Mouse (Mus musculus) intestine, postnatal 0 days (tissue): ENCODE data around the gene Col23a1. TPM values are rescaled to one million over a fixed set of nuclear protein-coding genes. Genes with fewer than 3 reads are reported as not detected.

Experiments used
- ATAC-seq: fragments of 200-750 bp; cut with Nextera tagmentation; 2 replicates; pipeline ENCODE4 v1.8.0; 2017; ENCODE audit warnings: mild to moderate bottlenecking, moderate TSS enrichment, moderate library complexity
- H3K27ac ChIP-seq: fragments of 300-500 bp; sonication (generic); 2 replicates; pipeline ENCODE4 v1.5.1; 2014; ENCODE audit warnings: mild to moderate bottlenecking, low read depth, low read length, moderate library complexity
- H3K27me3 ChIP-seq: fragments of 300-500 bp; sonication (generic); replicated peaks from 2 replicates; pipeline ENCODE4 v1.6.1; 2014; ENCODE audit warnings: low read length, mixed read lengths; ENCODE audit not compliant: control insufficient read depth, insufficient read depth
- H3K36me3 ChIP-seq: fragments of 300-500 bp; sonication (generic); 2 replicates; pipeline ENCODE4 v1.6.1; 2014; ENCODE audit warnings: mild to moderate bottlenecking, moderate library complexity; ENCODE audit not compliant: control insufficient read depth, insufficient read depth
- H3K4me1 ChIP-seq: fragments of 300-500 bp; sonication (generic); replicated peaks from 2 replicates; pipeline ENCODE4 v1.6.1; 2014; ENCODE audit warnings: antibody characterized with exemption, low read length, mixed read lengths; ENCODE audit not compliant: control insufficient read depth, insufficient read depth
- H3K4me2 ChIP-seq: fragments of 300-500 bp; sonication (generic); replicated peaks from 2 replicates; pipeline ENCODE4 v1.6.1; 2014; ENCODE audit warnings: low read depth, mild to moderate bottlenecking, moderate library complexity
- H3K4me3 ChIP-seq: fragments of 300-500 bp; sonication (generic); 2 replicates; pipeline ENCODE4 v1.5.1; 2014; ENCODE audit warnings: low read depth, low read length
- H3K9ac ChIP-seq: fragments of 300-500 bp; sonication (generic); 2 replicates; pipeline ENCODE4 v1.6.1; 2014; ENCODE audit warnings: mild to moderate bottlenecking, low read depth, low read length
- H3K9me3 ChIP-seq: fragments of 300-500 bp; sonication (generic); 2 replicates; pipeline ENCODE4 v1.6.1; 2016; ENCODE audit warnings: mixed run types; ENCODE audit not compliant: control insufficient read depth
- CTCF ChIP-seq: sonication (generic); IDR thresholded peaks from 2 replicates; pipeline ENCODE4 v1.5.1; 2016; ENCODE audit warnings: low read depth, mild to moderate bottlenecking, control low read depth, antibody characterized with exemption, moderate library complexity
- WGBS: fragments of 180-500 bp; shearing (Covaris S2); extraction: QIAGEN DNeasy Blood & Tissue Kit; methylation state at CpG from one replicate; pipeline ENCODE4 v1.1.7; 2014; 5-methylcytosine and 5-hydroxymethylcytosine counted together
- polyA plus RNA-seq: library from polyadenylated mRNA; unstranded; fragments of >200 nt; fragmentation: Nextera tagmentation; extraction: Ambion mirVana; gene quantifications from 2 replicates; pipeline ENCODE4 v1.2.1, GENCODE M21; 2015

Col23a1 gene
- polyA plus RNA-seq, 1 experiment from 2014 or later = 4.6 TPM

- peak; percentile 69 for ATAC-seq
- Histone ChIP-seq H3K9ac (no peak overlapping the region), H3K4me1 (no peaks in the 10 kb centered on the region), H3K36me3 (no peaks in the 10 kb centered on the region), H3K27me3 (no peaks in the 10 kb centered on the region), H3K27ac (no peak overlapping the region), H3K4me3 (no peak overlapping the region), H3K4me2 (no peak overlapping the region), H3K9me3 (no peaks in the 10 kb centered on the region)
- peak; percentile 30 for TF ChIP-seq CTCF
- 36% methylated on average over 3 of the region's 3 CpGs for WGBS
Measured at GRCm38 (mm10) chr11:51565062-51565461, 275.3 kb downstream of the Col23a1 start.

- Histone ChIP-seq H3K9me3 (no peaks in the 10 kb centered on the region), H3K27ac (no peak overlapping the region), H3K36me3 (no peaks in the 10 kb centered on the region), H3K9ac (no peak overlapping the region), H3K27me3 (no peaks in the 10 kb centered on the region), H3K4me2 (no peak overlapping the region), H3K4me3 (no peak overlapping the region), H3K4me1 (no peaks in the 10 kb centered on the region)
- WGBS = 89% methylated on average over 6 of the region's 6 CpGs
- ATAC-seq = no peak
- TF ChIP-seq CTCF = peak; percentile 54
Measured at GRCm38 (mm10) chr11:51565951-51566350, 276.2 kb downstream of the Col23a1 start.

- TF ChIP-seq CTCF = no peak
- Histone ChIP-seq H3K9me3 (no peaks in the 10 kb centered on the region), H3K4me2 (no peak overlapping the region), H3K27ac (no peak overlapping the region), H3K4me1 (no peaks in the 10 kb centered on the region), H3K4me3 (no peak overlapping the region), H3K27me3 (no peaks in the 10 kb centered on the region), H3K36me3 (no peaks in the 10 kb centered on the region), H3K9ac (no peak overlapping the region)
- WGBS = 84% methylated on average over 4 of the region's 4 CpGs
- ATAC-seq = no peak
Measured at GRCm38 (mm10) chr11:51568801-51569200, 279.1 kb downstream of the Col23a1 start.

DNA sequence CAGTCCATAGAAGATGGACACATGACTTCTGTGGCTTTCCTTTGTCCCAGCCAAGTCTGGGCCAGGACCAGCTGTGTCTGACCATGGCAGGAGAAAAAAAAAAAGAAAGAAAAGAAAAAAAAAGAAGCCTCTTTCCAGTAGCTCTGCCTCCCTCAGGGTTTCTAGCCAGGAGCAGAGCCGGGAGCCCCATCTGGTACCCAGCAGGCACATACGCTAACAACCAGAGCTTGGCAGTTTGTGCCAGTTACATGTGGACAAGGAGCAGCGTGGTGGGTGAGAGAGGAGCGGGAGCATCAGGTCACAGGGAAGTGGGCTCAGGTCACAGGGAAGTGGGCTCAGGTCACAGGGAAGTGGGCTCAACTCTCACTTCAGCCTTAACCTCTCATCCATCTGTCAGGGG lies 286.7 kb downstream of the Col23a1 start:
- Histone ChIP-seq H3K4me3 (no peak overlapping the region), H3K27me3 (no peaks in the 10 kb centered on the region), H3K4me1 (no peaks in the 10 kb centered on the region), H3K36me3 (no peaks in the 10 kb centered on the region), H3K9ac (no peak overlapping the region), H3K9me3 (no peaks in the 10 kb centered on the region), H3K27ac (no peak overlapping the region), H3K4me2 (no peak overlapping the region)
- WGBS = 89% methylated on average over 4 of the region's 4 CpGs
- TF ChIP-seq CTCF = no peak
- no peak for ATAC-seq

DNA sequence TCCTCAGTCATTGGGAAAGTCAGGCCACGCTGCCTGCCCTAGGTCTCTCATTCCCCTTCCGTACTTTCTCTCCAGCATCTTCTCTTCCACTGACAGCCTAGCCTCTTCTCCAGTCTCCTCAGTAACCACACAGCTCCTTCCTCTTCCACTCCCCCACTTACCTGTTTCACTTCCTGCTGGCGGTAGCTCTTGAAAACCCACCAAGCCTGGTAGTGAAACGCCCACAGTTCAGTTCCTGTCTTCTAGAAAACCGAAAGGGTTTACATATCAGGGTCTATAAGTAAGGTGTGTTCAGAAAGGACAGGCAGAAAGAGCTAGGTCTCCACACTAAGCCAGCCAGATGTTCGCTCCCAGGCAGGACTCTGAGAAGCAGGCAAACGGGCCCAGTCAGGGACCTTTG lies 287.9 kb downstream of the Col23a1 start:
- 74% methylated on average over 7 of the region's 7 CpGs for WGBS
- H3K27me3 ChIP-seq = no peaks in the 10 kb centered on the region

GRCm38 (mm10) chr11:51579024-51579423 lies 289.3 kb downstream of the Col23a1 start:
- no peaks in the 10 kb centered on the region for H3K9me3 ChIP-seq
- H3K36me3 ChIP-seq = no peaks in the 10 kb centered on the region
- TF ChIP-seq CTCF = no peak
- no peaks in the 10 kb centered on the region for H3K4me1 ChIP-seq
- no peak overlapping the region for H3K9ac ChIP-seq
- ATAC-seq = no peak
- no peak overlapping the region for H3K27ac ChIP-seq
- 71% methylated on average over 4 of the region's 4 CpGs for WGBS
- no peak overlapping the region for H3K4me3 ChIP-seq
- no peaks in the 10 kb centered on the region for H3K27me3 ChIP-seq
- H3K4me2 ChIP-seq = no peak overlapping the region

More for the DNA sequence above, 287.9 kb downstream of the Col23a1 start:
- ATAC-seq = no peak
- no peaks in the 10 kb centered on the region for H3K9me3 ChIP-seq
- no peaks in the 10 kb centered on the region for H3K36me3 ChIP-seq
- TF ChIP-seq CTCF = no peak
- H3K4me3 ChIP-seq = no peak overlapping the region
- no peak overlapping the region for H3K27ac ChIP-seq
- H3K4me1 ChIP-seq = no peaks in the 10 kb centered on the region
- H3K9ac ChIP-seq = no peak overlapping the region
- no peak overlapping the region for H3K4me2 ChIP-seq

- no peak overlapping the region for H3K9ac ChIP-seq
- TF ChIP-seq CTCF = peak; percentile 83
- no peaks in the 10 kb centered on the region for H3K27me3 ChIP-seq
- peaks cover 5% of the 10 kb centered on the region for H3K36me3 ChIP-seq
- no peaks in the 10 kb centered on the region for H3K9me3 ChIP-seq
- H3K4me1 ChIP-seq = peaks cover 5% of the 10 kb centered on the region; the same call in 1 of the 2 replicates
- 28% methylated on average over 8 of the region's 8 CpGs for WGBS
- no peak overlapping the region for H3K4me2 ChIP-seq
- no peak for ATAC-seq
- H3K4me3 ChIP-seq = no peak overlapping the region
- H3K27ac ChIP-seq = no peak overlapping the region
Measured at GRCm38 (mm10) chr11:51582713-51583112, 293.0 kb downstream of the Col23a1 start.
